Mouse (Mus musculus) hindbrain, embryonic 11.5 days (tissue): ENCODE measurements around the gene Adarb2. TPM values are rescaled to one million over a fixed set of nuclear protein-coding genes. Genes with fewer than 3 reads are reported as not detected.

Experiments
- ATAC-seq: fragments of 200-750 bp; cut with Nextera tagmentation; 2 replicates; pipeline ENCODE4 v1.8.0; 2017; ENCODE audit warnings: mild to moderate bottlenecking, moderate TSS enrichment, moderate library complexity; ENCODE audit not compliant: low FRiP score
- DNase-seq: peaks from one replicate; pipeline ENCODE4 v3.0.0-alpha.2; 2015; ENCODE audit warnings: low spot score
- H3K27ac ChIP-seq: fragments of 300-500 bp; sonication (generic); 2 replicates; pipeline ENCODE4 v1.5.1; 2014; ENCODE audit warnings: mild to moderate bottlenecking, low read depth, low read length
- H3K27me3 ChIP-seq: fragments of 300-500 bp; sonication (generic); 2 replicates; pipeline ENCODE4 v1.6.1; 2014; ENCODE audit warnings: mild to moderate bottlenecking, low read length, moderate library complexity, mixed read lengths; ENCODE audit not compliant: control insufficient read depth, insufficient read depth
- H3K36me3 ChIP-seq: fragments of 300-500 bp; sonication (generic); 2 replicates; pipeline ENCODE4 v1.6.1; 2014; ENCODE audit warnings: mild to moderate bottlenecking, low read length, moderate library complexity, mixed read lengths; ENCODE audit not compliant: control insufficient read depth, insufficient read depth
- H3K4me1 ChIP-seq: fragments of 300-500 bp; sonication (generic); replicated peaks from 2 replicates; pipeline ENCODE4 v1.6.1; 2014; ENCODE audit warnings: low read length, mixed read lengths; ENCODE audit not compliant: control insufficient read depth, insufficient read depth
- H3K4me2 ChIP-seq: fragments of 300-500 bp; sonication (generic); replicated peaks from 2 replicates; pipeline ENCODE4 v1.6.1; 2014; ENCODE audit warnings: mild to moderate bottlenecking, low read depth, low read length
- H3K4me3 ChIP-seq: fragments of 300-500 bp; sonication (generic); 2 replicates; pipeline ENCODE4 v1.5.1; 2014; ENCODE audit warnings: low read depth, low read length
- H3K9ac ChIP-seq: fragments of 300-500 bp; sonication (generic); 2 replicates; pipeline ENCODE4 v1.6.1; 2014; ENCODE audit warnings: low read depth, low read length
- H3K9me3 ChIP-seq: fragments of 300-500 bp; sonication (generic); 2 replicates; pipeline ENCODE4 v1.6.1; 2016; ENCODE audit warnings: low read length; ENCODE audit not compliant: control insufficient read depth
- WGBS: fragments of 180-500 bp; shearing (Covaris S2); extraction: QIAGEN DNeasy Blood & Tissue Kit; methylation state at CpG from one replicate; pipeline ENCODE4 v1.1.7; 2014; 5-methylcytosine and 5-hydroxymethylcytosine counted together
- polyA plus RNA-seq: library from polyadenylated mRNA; unstranded; fragments of >200 nt; fragmentation: Nextera tagmentation; extraction: Ambion mirVana; gene quantifications from 2 replicates; pipeline ENCODE4 v1.2.1, GENCODE M21; 2014

The Adarb2 gene
- polyA plus RNA-seq, 1 experiment from 2014 or later = 19.3 TPM

DNA sequence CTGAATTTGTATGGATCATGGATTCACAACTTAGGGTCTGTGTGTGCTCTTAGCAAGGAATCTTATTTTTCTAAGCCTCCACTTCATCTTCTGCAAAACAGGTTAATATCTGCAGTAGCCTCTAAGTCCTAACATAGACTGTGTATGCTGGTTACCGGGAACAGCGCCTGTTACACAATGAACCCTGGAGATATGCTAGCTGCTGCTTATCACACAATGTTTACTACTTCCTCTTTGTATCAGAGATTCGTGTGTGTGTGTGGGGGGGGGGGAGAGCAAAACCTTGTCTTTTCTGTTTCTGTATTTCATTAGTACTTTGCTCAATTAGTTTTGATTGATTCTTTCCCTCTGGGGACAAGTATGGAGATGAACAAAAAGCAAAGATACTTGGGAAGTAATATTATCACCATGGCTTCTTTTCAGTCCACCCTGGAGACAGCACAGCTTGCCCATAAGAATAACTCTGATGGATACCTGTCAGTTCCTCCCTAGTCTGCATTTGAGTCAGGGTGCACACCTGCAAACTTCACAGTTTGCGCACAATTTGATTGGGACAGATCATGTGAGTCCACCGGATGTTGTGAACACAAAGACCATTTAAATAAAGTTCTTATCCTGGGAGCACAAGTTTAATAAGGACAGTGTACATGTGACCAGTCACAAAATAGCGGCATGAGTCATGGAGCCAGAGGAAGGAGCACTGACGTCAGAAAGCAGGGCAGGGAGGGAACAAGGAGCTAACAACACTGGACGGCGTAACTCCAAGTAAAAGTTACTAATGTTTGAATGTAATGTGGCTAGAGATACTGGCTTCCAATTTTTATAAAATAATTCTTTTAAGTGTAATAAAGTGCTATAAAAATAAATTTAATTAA is 442.4 kb downstream of the Adarb2 start:
- Histone ChIP-seq H3K4me1 (no peaks in the 10 kb centered on the region), H3K9ac (no peak overlapping the region), H3K4me2 (no peak overlapping the region), H3K27me3 (no peaks in the 10 kb centered on the region), H3K27ac (no peak overlapping the region), H3K36me3 (no peaks in the 10 kb centered on the region), H3K9me3 (no peaks in the 10 kb centered on the region), H3K4me3 (no peak overlapping the region)
- DNase-seq = no peak
- 90% methylated on average over 9 of the region's 9 CpGs for WGBS
- no peak for ATAC-seq

- no peak overlapping the region for H3K9ac ChIP-seq
- H3K27ac ChIP-seq = no peak overlapping the region
- ATAC-seq (no peak), DNase-seq (no peak)
- no peaks in the 10 kb centered on the region for H3K36me3 ChIP-seq
- H3K27me3 ChIP-seq = no peaks in the 10 kb centered on the region
- H3K4me3 ChIP-seq = no peak overlapping the region
- H3K4me2 ChIP-seq = no peak overlapping the region
- H3K4me1 ChIP-seq = no peaks in the 10 kb centered on the region
- 69% methylated on average over 2 of the region's 2 CpGs for WGBS
- H3K9me3 ChIP-seq = no peaks in the 10 kb centered on the region
Measured at GRCm38 (mm10) chr13:8649261-8649660, 446.6 kb downstream of the Adarb2 start.

DNA sequence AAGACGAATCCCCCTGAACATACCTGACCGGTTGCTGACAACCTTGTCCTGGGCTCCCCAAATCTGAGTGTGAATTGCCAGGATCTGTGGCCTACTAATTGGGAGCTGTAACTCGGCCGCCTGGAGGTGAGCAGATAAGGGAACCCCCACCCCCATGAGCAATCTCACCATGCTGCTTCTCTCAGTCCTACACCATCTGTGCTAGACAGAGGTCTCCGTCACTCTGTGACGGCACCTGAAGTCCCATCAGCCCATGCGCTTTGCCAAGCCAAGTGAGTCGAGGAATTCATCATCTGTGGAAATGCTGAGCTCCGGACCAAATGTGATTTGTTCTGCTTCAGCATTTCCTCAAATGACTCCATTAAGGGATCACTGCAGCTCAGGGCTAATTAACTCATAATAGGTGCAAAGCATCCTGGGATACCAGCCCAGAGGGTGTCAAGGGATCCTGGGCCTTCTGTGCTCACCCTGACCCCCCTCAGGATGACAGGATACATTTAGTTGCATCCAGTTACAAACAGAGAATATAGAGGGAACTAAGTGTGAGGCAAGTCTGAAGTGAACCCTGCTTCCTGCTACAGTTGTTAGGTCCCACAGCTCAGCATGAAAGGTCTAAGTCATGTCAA is 462.1 kb downstream of the Adarb2 start:
- Histone ChIP-seq H3K9me3 (no peaks in the 10 kb centered on the region), H3K27me3 (no peaks in the 10 kb centered on the region), H3K9ac (no peak overlapping the region), H3K36me3 (no peaks in the 10 kb centered on the region), H3K4me1 (no peaks in the 10 kb centered on the region), H3K4me2 (no peak overlapping the region), H3K27ac (no peak overlapping the region), H3K4me3 (no peak overlapping the region)
- DNase-seq (no peak), ATAC-seq (peak; percentile 53)
- WGBS = 84% methylated on average over 9 of the region's 9 CpGs

- H3K9ac ChIP-seq = no peak overlapping the region
- H3K27ac ChIP-seq = no peak overlapping the region
- DNase-seq (no peak), ATAC-seq (no peak)
- H3K27me3 ChIP-seq = no peaks in the 10 kb centered on the region
- H3K36me3 ChIP-seq = no peaks in the 10 kb centered on the region
- no peak overlapping the region for H3K4me2 ChIP-seq
- H3K4me3 ChIP-seq = no peak overlapping the region
- H3K4me1 ChIP-seq = no peaks in the 10 kb centered on the region
- no peaks in the 10 kb centered on the region for H3K9me3 ChIP-seq
- WGBS = 75% methylated on average over 5 of the region's 5 CpGs
Measured at GRCm38 (mm10) chr13:8677174-8677573, 474.5 kb downstream of the Adarb2 start.

GRCm38 (mm10) chr13:8680470-8681129 is 477.9 kb downstream of the Adarb2 start:
- no peak overlapping the region for H3K27ac ChIP-seq
- WGBS = 46% methylated on average over 9 of the region's 9 CpGs

GRCm38 (mm10) chr13:8691448-8691847 is 488.8 kb downstream of the Adarb2 start:
- Histone ChIP-seq H3K4me1 (no peaks in the 10 kb centered on the region), H3K27me3 (no peaks in the 10 kb centered on the region), H3K36me3 (no peaks in the 10 kb centered on the region), H3K9ac (no peak overlapping the region), H3K4me2 (no peak overlapping the region), H3K9me3 (no peaks in the 10 kb centered on the region), H3K4me3 (no peak overlapping the region), H3K27ac (no peak overlapping the region)
- ATAC-seq (no peak), DNase-seq (no peak)
- 65% methylated on average over 6 of the region's 6 CpGs for WGBS

More at GRCm38 (mm10) chr13:8680470-8681129, 477.9 kb downstream of the Adarb2 start:
- Histone ChIP-seq H3K9me3 (no peaks in the 10 kb centered on the region), H3K4me1 (no peaks in the 10 kb centered on the region), H3K4me3 (no peak overlapping the region), H3K4me2 (no peak overlapping the region), H3K9ac (no peak overlapping the region), H3K27me3 (no peaks in the 10 kb centered on the region), H3K36me3 (no peaks in the 10 kb centered on the region)
- DNase-seq (peak; percentile 41), ATAC-seq (peak; percentile 78)

GRCm38 (mm10) chr13:8692787-8693186 is 490.1 kb downstream of the Adarb2 start:
- Histone ChIP-seq H3K9ac (no peak overlapping the region), H3K4me2 (no peak overlapping the region), H3K4me1 (no peaks in the 10 kb centered on the region), H3K9me3 (no peaks in the 10 kb centered on the region), H3K27ac (no peak overlapping the region), H3K27me3 (no peaks in the 10 kb centered on the region), H3K4me3 (no peak overlapping the region), H3K36me3 (no peaks in the 10 kb centered on the region)
- ATAC-seq = no peak
- no peak for DNase-seq
- WGBS = 85% methylated on average over 9 of the region's 9 CpGs

DNA sequence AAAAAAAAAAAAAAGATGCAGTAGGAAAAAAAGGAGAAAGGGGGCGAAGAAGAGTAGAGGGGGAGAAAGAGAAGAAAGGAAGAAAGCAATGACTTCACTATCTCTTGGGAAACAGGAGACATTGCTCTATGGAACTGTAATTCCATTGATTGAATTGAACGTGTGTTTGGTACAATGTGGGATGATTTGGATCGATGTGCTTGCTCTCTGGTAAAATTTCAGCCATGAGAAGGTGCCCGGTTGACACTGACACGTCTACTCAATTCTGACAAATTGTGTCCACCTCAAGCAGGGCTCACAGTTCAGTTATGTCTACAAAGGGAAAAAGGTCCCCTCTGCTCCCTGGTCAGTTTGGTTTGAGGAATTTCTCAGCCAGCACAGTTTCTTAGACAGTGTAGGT is 495.8 kb downstream of the Adarb2 start:
- ATAC-seq = no peak
- WGBS = 87% methylated on average over 5 of the region's 5 CpGs
- no peaks in the 10 kb centered on the region for H3K4me1 ChIP-seq
- no peaks in the 10 kb centered on the region for H3K9me3 ChIP-seq
- no peaks in the 10 kb centered on the region for H3K27me3 ChIP-seq
- no peak for DNase-seq
- H3K27ac ChIP-seq = no peak overlapping the region
- no peak overlapping the region for H3K9ac ChIP-seq
- no peaks in the 10 kb centered on the region for H3K36me3 ChIP-seq
- H3K4me3 ChIP-seq = no peak overlapping the region
- H3K4me2 ChIP-seq = no peak overlapping the region
